Mouse (Mus musculus) kidney, adult 9 months (tissue): ENCODE data around the gene Ap1g2.
A peak's percentile ranks its signal among the peaks of the same experiment; 100 is the strongest.

Experiments
- DNase-seq: peaks from one replicate; pipeline ENCODE4 v3.0.0; 2022

Gene Ap1g2

GRCm38 (mm10) chr14:55054191-55054749 is 52.1 kb downstream of the Ap1g2 start:
- no peak for DNase-seq

- peak; percentile 52 for DNase-seq
These were observed 52.6 kb downstream of the Ap1g2 start for GRCm38 (mm10) chr14:55053708-55054190.

GRCm38 (mm10) chr14:55053050-55053449 is 53.3 kb downstream of the Ap1g2 start:
- no peak for DNase-seq

GRCm38 (mm10) chr14:55052496-55052895 is 53.9 kb downstream of the Ap1g2 start:
- DNase-seq, result no peak
